Mouse (Mus musculus): Measurements from ENCODE around the gene Wdr82.

DNA sequence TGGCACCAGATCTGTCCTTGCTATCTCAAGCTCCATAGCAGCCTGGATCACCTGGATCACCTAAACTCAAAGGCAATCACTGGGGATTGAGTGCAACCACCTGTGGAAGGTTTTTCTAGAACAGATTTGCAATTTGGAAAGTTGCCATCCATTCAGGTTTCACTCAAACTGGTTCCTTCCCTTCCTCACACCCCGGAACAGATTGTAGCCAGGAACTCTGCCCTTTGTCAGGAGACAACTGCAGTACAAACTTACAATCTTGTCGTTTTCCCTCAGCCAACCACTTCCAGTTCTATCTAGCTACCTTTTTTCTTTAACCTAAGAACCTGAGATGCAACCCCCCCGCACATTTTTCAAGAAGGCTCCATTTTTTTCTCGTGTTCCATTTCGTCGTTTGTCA is 811 bp upstream of the Wdr82 start:
- TF ChIP-seq CTCF (IDR thresholded peaks at IDR 0.05; ENCODE audit: borderline replicate concordance, extremely low read depth, insufficient read depth, insufficient read length): no peak
- TF ChIP-seq POLR2A (IDR thresholded peaks at IDR 0.05; ENCODE audit: borderline replicate concordance, extremely low read depth, insufficient read depth, insufficient read length, poor library complexity, severe bottlenecking): no peak

All from brain, embryonic 14.5 days (tissue).